Mouse (Mus musculus): ENCODE results near the gene Klk7.

DNA sequence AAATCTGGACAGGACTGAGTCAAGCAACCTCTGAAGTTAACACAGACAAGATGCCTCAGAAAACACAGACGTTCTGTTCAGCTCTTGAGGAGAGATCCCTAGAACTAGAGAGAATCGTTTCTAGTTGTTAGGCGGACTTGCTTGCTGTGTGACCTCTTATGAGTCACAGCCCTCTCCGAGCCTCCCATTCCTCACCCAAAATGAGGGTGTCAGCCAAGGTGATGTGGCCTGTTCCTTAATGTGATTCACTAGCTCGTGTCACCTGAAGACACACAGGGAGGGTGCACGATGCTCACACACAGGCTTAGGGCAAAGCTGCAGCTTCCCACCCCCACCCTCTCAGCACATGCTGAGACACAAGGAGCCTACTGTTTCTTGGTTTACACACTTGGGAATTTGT is 30.9 kb upstream of the Klk7 start:
- no peak for TF ChIP-seq CTCF (IDR thresholded peaks at IDR 0.05)
- no peak for TF ChIP-seq EP300 (IDR thresholded peaks at IDR 0.05)
